Mouse (Mus musculus) lung, postnatal 10 days (tissue): ENCODE measurements at regions not wholly inside any gene's neighbourhood (a gene's known extent, or its start where the extent isn't known, plus 50 kb on each side); places are given as distances from the start of the nearest gene placed in this dataset.

Experiments used
- DNase-seq: peaks from one replicate; pipeline ENCODE4 v3.0.0; 2021

DNA sequence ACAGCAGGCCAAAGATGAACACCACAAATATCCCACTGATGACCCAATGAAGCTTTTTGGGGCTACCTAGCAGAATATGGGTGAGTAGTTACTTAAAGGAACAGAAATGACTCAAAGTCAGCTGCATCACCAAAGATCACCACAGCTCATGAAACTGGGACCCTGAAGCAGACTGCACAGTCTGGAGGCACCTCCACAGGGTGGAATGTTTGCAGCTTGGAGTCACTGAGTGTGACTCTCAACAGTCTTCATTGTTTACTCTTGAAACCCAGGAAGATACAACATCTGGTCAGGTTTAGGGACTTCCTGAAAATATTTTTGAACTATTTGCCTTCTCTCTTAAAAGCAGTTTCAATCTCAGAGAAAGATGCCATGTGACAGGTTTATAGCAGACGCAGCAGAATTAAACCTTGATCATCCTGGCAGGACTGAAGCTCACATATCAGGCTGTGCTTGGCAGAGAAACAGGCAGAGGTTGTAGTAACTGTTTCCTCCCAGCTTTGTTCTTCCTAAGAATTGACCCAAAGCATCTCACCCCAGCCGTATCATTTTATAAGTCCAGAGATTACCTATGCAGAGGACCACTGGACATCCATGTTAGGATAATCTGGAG lies 944.1 kb upstream of the Adgrl4 start:
- no peak for DNase-seq

DNA sequence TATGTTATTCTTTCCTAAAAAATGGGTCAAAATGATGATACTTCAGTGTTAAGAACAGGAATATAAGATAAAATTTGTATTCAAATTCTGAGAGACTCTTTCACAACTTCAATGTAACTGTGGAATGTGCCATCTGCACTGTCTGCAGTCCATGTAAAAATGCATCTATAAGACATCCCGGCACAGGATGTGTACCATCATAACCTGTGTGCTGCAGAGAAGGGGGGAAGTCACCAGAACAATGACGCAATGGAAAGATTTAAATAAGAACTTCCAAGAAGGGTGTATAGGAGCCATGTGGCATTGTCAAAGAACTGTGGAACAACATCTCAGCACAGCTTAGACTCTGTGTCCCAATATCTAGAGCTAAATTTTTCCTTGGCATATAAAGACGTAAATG lies 906.7 kb upstream of the Adgrl4 start:
- DNase-seq, result no peak

- no peak for DNase-seq
Observed at GRCm38 (mm10) chr3:150543118-150543517, 894.6 kb upstream of the Adgrl4 start.

- DNase-seq, result no peak
Observed at GRCm38 (mm10) chr3:150588474-150588873, 849.2 kb upstream of the Adgrl4 start.

DNA sequence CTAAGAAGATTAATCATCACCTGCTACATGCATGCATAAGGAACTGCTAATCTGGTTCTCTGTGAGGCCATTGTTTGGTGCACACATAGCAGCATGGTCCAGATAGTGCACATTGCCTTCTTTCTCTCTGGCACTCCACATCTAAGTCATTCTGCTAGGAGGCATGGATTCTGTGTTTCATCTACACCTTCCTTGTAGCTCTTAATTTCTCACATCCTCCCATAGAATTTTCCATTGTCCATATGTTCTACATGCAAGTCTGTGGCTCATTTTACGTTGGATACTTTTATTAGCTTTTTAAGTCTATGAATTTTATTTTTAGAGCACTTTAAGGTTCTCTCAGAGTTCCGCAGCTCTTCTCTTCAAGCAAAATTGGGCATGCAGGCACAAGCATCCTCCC lies 846.7 kb upstream of the Adgrl4 start:
- no peak for DNase-seq

GRCm38 (mm10) chr3:150603400-150604095 lies 834.1 kb upstream of the Adgrl4 start:
- DNase-seq, result peak; percentile 7

DNA sequence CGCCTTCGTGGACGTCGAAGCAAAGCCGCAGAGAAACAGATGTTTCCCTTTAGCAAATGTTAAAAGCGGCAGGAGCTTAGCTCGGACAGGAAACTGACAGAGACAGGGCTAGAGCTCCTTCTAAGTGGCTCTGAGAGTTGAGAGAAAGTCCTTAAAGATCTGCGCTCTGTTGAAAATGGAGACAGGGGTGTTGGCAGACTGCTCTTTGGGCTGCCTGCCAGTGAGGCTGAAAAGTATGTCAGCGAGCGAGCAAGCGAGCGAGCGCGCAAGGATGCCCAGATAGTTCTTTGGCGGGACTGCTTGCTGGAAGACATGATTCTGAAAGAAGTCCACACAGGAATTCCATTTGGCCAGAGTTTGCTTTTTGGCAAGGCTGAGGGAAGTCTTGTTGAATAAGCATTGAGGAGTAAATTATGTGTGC lies 827.0 kb upstream of the Adgrl4 start:
- peak; percentile 92 for DNase-seq

DNA sequence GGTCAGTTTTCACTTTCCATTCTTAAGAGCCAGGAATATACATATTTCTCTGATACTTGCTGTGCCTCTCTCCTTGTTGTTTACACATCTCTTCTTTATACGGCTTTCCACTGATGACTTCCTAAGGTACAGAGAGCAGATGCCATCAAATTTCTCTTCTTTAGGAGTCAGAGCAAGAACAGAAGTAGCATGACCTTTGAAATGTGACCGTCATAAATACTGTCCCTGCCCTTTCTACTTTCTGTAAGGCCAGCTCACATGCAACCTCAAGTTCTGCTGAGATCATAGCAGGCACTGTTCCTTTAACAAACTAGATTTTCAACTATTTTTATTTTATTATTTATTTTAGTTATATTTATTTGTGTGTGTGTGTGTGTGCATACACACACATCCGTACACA lies 800.1 kb upstream of the Adgrl4 start:
- no peak for DNase-seq

GRCm38 (mm10) chr3:150640004-150640676 lies 797.5 kb upstream of the Adgrl4 start:
- DNase-seq, result no peak

- no peak for DNase-seq
Observed at GRCm38 (mm10) chr3:150648040-150648439, 789.6 kb upstream of the Adgrl4 start.

GRCm38 (mm10) chr3:150649783-150650565 lies 787.7 kb upstream of the Adgrl4 start:
- DNase-seq, result peak; percentile 36

DNA sequence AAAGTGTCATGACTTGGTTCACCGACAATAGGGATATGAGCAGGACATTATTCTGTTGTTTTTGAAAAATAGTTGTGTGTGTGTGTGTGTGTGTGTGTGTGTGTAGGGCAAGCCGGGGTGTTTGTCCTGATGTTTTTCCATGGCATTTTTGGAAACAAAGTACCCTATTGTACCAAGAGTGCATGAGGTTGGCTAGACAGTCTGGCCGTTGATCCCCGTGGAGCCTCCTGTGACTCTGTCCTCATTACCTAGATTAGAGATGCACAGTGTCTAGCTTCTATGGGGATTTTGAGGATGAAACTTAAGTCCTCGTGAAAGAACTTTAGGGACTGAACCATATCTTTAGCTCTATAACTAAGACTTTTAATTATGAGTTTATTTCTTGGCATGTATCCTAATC lies 741.9 kb upstream of the Adgrl4 start:
- DNase-seq, result no peak

DNA sequence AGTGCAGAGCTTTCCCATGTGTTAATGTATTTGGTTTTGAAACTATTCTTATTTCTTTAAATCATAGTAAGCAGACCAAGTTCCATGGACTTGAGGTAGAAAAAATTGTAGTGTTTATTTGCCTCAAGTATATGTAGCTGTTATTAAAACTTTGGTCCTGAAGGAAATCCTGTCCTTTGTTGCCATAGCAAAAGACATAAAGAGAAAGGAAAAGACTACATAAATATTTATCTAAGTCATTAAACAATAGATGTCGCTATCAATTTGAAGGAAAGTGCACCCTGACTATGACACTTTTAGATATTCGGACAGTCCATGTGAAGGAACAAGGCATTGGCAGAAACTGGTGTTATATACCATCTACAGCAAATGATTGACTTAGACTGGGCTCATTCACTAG lies 737.7 kb upstream of the Adgrl4 start:
- DNase-seq, result no peak
